ENCODE assay signal across 8 mouse cellular contexts in genomic region chr7:28339213-28339917, GRCm38 (mm10). TPM values are rescaled to one million over a fixed set of nuclear protein-coding genes. Genes with fewer than 3 reads are reported as not detected.
DNase-seq lines count a peak whose midpoint lies in the region; ATAC-seq lines count a peak whose summit lies in the region.

No protein-coding gene starts in this region.

- peak overlapping the region; percentile 96 for H3K4me3 ChIP-seq in forebrain, embryonic 13.5 days
- peak overlapping the region; percentile 98 for H3K4me3 ChIP-seq in limb, embryonic 11.5 days (ENCODE audit: low read depth, low read length)
- H3K4me3 ChIP-seq in midbrain, embryonic 11.5 days (ENCODE audit: low read depth, low read length), result peak overlapping the region; percentile 96
- peak overlapping the region; percentile 99 for H3K4me3 ChIP-seq in stomach, embryonic 16.5 days (replicated peaks; ENCODE audit: low read length)

- H3K9ac ChIP-seq in forebrain, embryonic 13.5 days, result peak overlapping the region; percentile 97
- peak overlapping the region; percentile 92 for H3K9ac ChIP-seq in limb, embryonic 11.5 days (ENCODE audit: low read length)
- peak overlapping the region; percentile 95 for H3K9ac ChIP-seq in midbrain, embryonic 11.5 days (ENCODE audit: low read length)
- H3K9ac ChIP-seq in stomach, embryonic 16.5 days (ENCODE audit: low read length), result peak overlapping the region; percentile 76

- no peaks in the 10 kb centered on the region for H3K9me3 ChIP-seq in forebrain, embryonic 13.5 days (replicated peaks)
- H3K9me3 ChIP-seq in limb, embryonic 11.5 days (ENCODE audit: control insufficient read depth, low read length), result no peaks in the 10 kb centered on the region
- H3K9me3 ChIP-seq in midbrain, embryonic 11.5 days (ENCODE audit: control insufficient read depth, low read length), result no peaks in the 10 kb centered on the region
- no peaks in the 10 kb centered on the region for H3K9me3 ChIP-seq in stomach, embryonic 16.5 days (replicated peaks; ENCODE audit: control insufficient read depth, low read length)

- ATAC-seq in forebrain, embryonic 13.5 days, result no peak
- no peak; the same call in 1 of the 2 replicates for ATAC-seq in limb, embryonic 11.5 days (ENCODE audit: insufficient number of reproducible peaks, low FRiP score, low TSS enrichment, low read depth)
- ATAC-seq in midbrain, embryonic 11.5 days (ENCODE audit: low FRiP score), result peak; percentile 12; the same call in 1 of the 2 replicates
- no peak for ATAC-seq in stomach, embryonic 16.5 days (ENCODE audit: insufficient read depth, low FRiP score)

- peaks cover 22% of the 10 kb centered on the region for H3K4me1 ChIP-seq in forebrain, embryonic 13.5 days
- no peaks in the 10 kb centered on the region; the same call in 1 of the 2 replicates for H3K4me1 ChIP-seq in limb, embryonic 11.5 days (ENCODE audit: control insufficient read depth, insufficient read depth, low read length)
- H3K4me1 ChIP-seq in midbrain, embryonic 11.5 days (ENCODE audit: control insufficient read depth, insufficient read depth, low read length), result peaks cover 9% of the 10 kb centered on the region; the same call in 1 of the 2 replicates
- H3K4me1 ChIP-seq in stomach, embryonic 16.5 days (ENCODE audit: control insufficient read depth, insufficient read depth, low read length), result peaks cover 10% of the 10 kb centered on the region

- WGBS in forebrain, embryonic 13.5 days, result 81% methylated on average over 19 of the region's 19 CpGs
- WGBS in limb, embryonic 11.5 days, result 80% methylated on average over 19 of the region's 19 CpGs
- WGBS in midbrain, embryonic 11.5 days, result 80% methylated on average over 19 of the region's 19 CpGs
- 73% methylated on average over 19 of the region's 19 CpGs for WGBS in stomach, embryonic 16.5 days

- DNase-seq in layer of hippocampus, adult 11-12 months (ENCODE audit: low spot score), result peak; percentile 58
- DNase-seq in layer of hippocampus, postnatal 36 days, result no peak
- peak; percentile 33 for DNase-seq in c-Kit-negative CD71-positive TER-119-positive erythroid progenitor cells, embryonic 14.5 days (ENCODE audit: low read depth, low spot score)
- peak; percentile 70 for DNase-seq in heart, postnatal 4 days
- no peak for DNase-seq in limb, embryonic 11.5 days (ENCODE audit: low spot score)
- DNase-seq in midbrain, embryonic 11.5 days (ENCODE audit: low spot score, missing footprints), result no peak

- H3K27ac ChIP-seq in forebrain, embryonic 13.5 days, result peak overlapping the region; percentile 84; the same call in 1 of the 2 replicates
- peak overlapping the region; percentile 71; the same call in 1 of the 2 replicates for H3K27ac ChIP-seq in limb, embryonic 11.5 days (replicated peaks; ENCODE audit: low read depth, low read length)
- H3K27ac ChIP-seq in midbrain, embryonic 11.5 days (ENCODE audit: low read depth, low read length), result peak overlapping the region; percentile 78
- H3K27ac ChIP-seq in stomach, embryonic 16.5 days (ENCODE audit: low read length), result peak overlapping the region; percentile 90

- peak overlapping the region; percentile 90 for H3K4me2 ChIP-seq in forebrain, embryonic 13.5 days
- H3K4me2 ChIP-seq in limb, embryonic 11.5 days (ENCODE audit: low read depth, severe bottlenecking), result peak overlapping the region; percentile 73
- H3K4me2 ChIP-seq in midbrain, embryonic 11.5 days, result peak overlapping the region; percentile 89
- H3K4me2 ChIP-seq in stomach, embryonic 16.5 days (ENCODE audit: low read depth, low read length), result peak overlapping the region; percentile 76

- H3K36me3 ChIP-seq in forebrain, embryonic 13.5 days (ENCODE audit: poor library complexity, severe bottlenecking), result peaks cover 11% of the 10 kb centered on the region
- H3K36me3 ChIP-seq in limb, embryonic 11.5 days (ENCODE audit: control insufficient read depth, insufficient read depth, low read length), result no peaks in the 10 kb centered on the region
- no peaks in the 10 kb centered on the region for H3K36me3 ChIP-seq in midbrain, embryonic 11.5 days (ENCODE audit: control insufficient read depth, insufficient read depth, low read length)
- H3K36me3 ChIP-seq in stomach, embryonic 16.5 days (ENCODE audit: control insufficient read depth, insufficient read depth, low read length), result no peaks in the 10 kb centered on the region

- no peaks in the 10 kb centered on the region for H3K27me3 ChIP-seq in forebrain, embryonic 13.5 days
- no peaks in the 10 kb centered on the region for H3K27me3 ChIP-seq in limb, embryonic 11.5 days (ENCODE audit: control insufficient read depth, insufficient read depth, low read length)
- no peaks in the 10 kb centered on the region for H3K27me3 ChIP-seq in midbrain, embryonic 11.5 days (ENCODE audit: control insufficient read depth, insufficient read depth, low read length)
- no peaks in the 10 kb centered on the region for H3K27me3 ChIP-seq in stomach, embryonic 16.5 days (ENCODE audit: control insufficient read depth, insufficient read depth, low read length)

RNA-seq across cellular contexts. Expression of gene Supt5, which starts 0.8 kb away (rescaled TPM):
- total RNA-seq in layer of hippocampus, postnatal 36 days (2021), result 100 to 1,000 TPM; 114 to 122 TPM
- 93.4 and 102 TPM in 2 replicates for polyA plus RNA-seq in forebrain, embryonic 13.5 days (2015; fragmentation: Nextera tagmentation; extraction: Ambion mirVana)
- total RNA-seq in heart, postnatal 4 days (2021), result 10 to 100 TPM; 58.7 to 62.7 TPM
- polyA plus RNA-seq in limb, embryonic 11.5 days (2014; fragmentation: Nextera tagmentation; extraction: Ambion mirVana), result 89.0 and 94.7 TPM in 2 replicates
- 71.3 and 82.2 TPM in 2 replicates for polyA plus RNA-seq in midbrain, embryonic 11.5 days (2014; fragmentation: Nextera tagmentation; extraction: Ambion mirVana)
- polyA plus RNA-seq in stomach, embryonic 16.5 days (2015; fragmentation: Nextera tagmentation; extraction: Ambion mirVana), result 85.7 and 86.7 TPM in 2 replicates

RNA-seq across cellular contexts. Expression of gene Rps16, which starts 11.1 kb away (rescaled TPM):
- 100 to 1,000 TPM; 454 to 471 TPM for total RNA-seq in layer of hippocampus, postnatal 36 days (2021)
- polyA plus RNA-seq in forebrain, embryonic 13.5 days (2015; fragmentation: Nextera tagmentation; extraction: Ambion mirVana), result 644 and 704 TPM in 2 replicates
- 1,000 to 10,000 TPM in 1 of 2 experiments, 100 to 1,000 TPM in 1; 972 to 1,025 TPM for total RNA-seq in heart, postnatal 4 days (2021)
- 1,100 and 1,120 TPM in 2 replicates for polyA plus RNA-seq in limb, embryonic 11.5 days (2014; fragmentation: Nextera tagmentation; extraction: Ambion mirVana)
- 740 and 824 TPM in 2 replicates for polyA plus RNA-seq in midbrain, embryonic 11.5 days (2014; fragmentation: Nextera tagmentation; extraction: Ambion mirVana)
- polyA plus RNA-seq in stomach, embryonic 16.5 days (2015; fragmentation: Nextera tagmentation; extraction: Ambion mirVana), result 800 and 962 TPM in 2 replicates

RNA-seq across cellular contexts. Expression of gene Timm50, which starts 27.5 kb away (rescaled TPM):
- total RNA-seq in layer of hippocampus, postnatal 36 days (2021), result 10 to 100 TPM; 41.1 to 42.1 TPM
- polyA plus RNA-seq in forebrain, embryonic 13.5 days (2015; fragmentation: Nextera tagmentation; extraction: Ambion mirVana), result 168 and 179 TPM in 2 replicates
- 10 to 100 TPM; 68.6 to 76.6 TPM for total RNA-seq in heart, postnatal 4 days (2021)
- polyA plus RNA-seq in limb, embryonic 11.5 days (2014; fragmentation: Nextera tagmentation; extraction: Ambion mirVana), result 184 and 205 TPM in 2 replicates
- polyA plus RNA-seq in midbrain, embryonic 11.5 days (2014; fragmentation: Nextera tagmentation; extraction: Ambion mirVana), result 195 and 214 TPM in 2 replicates
- 113 and 116 TPM in 2 replicates for polyA plus RNA-seq in stomach, embryonic 16.5 days (2015; fragmentation: Nextera tagmentation; extraction: Ambion mirVana)

RNA-seq across cellular contexts. Expression of gene Plekhg2, which starts 33.0 kb away (rescaled TPM):
- 1 to 10 TPM; 5.5 to 7.4 TPM for total RNA-seq in layer of hippocampus, postnatal 36 days (2021)
- 43.1 and 50.0 TPM in 2 replicates for polyA plus RNA-seq in forebrain, embryonic 13.5 days (2015; fragmentation: Nextera tagmentation; extraction: Ambion mirVana)
- 10 to 100 TPM; 42.1 to 42.9 TPM for total RNA-seq in heart, postnatal 4 days (2021)
- 73.2 and 79.6 TPM in 2 replicates for polyA plus RNA-seq in limb, embryonic 11.5 days (2014; fragmentation: Nextera tagmentation; extraction: Ambion mirVana)
- 36.1 and 39.4 TPM in 2 replicates for polyA plus RNA-seq in midbrain, embryonic 11.5 days (2014; fragmentation: Nextera tagmentation; extraction: Ambion mirVana)
- polyA plus RNA-seq in stomach, embryonic 16.5 days (2015; fragmentation: Nextera tagmentation; extraction: Ambion mirVana), result 49.9 and 50.7 TPM in 2 replicates

RNA-seq across cellular contexts. Expression of gene Dll3, which starts 37.3 kb away (rescaled TPM):
- 1 to 10 TPM; 2.1 to 2.8 TPM for total RNA-seq in layer of hippocampus, postnatal 36 days (2021)
- polyA plus RNA-seq in forebrain, embryonic 13.5 days (2015; fragmentation: Nextera tagmentation; extraction: Ambion mirVana), result 20.3 and 22.2 TPM in 2 replicates
- not detected for total RNA-seq in heart, postnatal 4 days (2021)
- polyA plus RNA-seq in limb, embryonic 11.5 days (2014; fragmentation: Nextera tagmentation; extraction: Ambion mirVana), result 2.7 and 4.3 TPM in 2 replicates
- 89.6 and 90.0 TPM in 2 replicates for polyA plus RNA-seq in midbrain, embryonic 11.5 days (2014; fragmentation: Nextera tagmentation; extraction: Ambion mirVana)
- polyA plus RNA-seq in stomach, embryonic 16.5 days (2015; fragmentation: Nextera tagmentation; extraction: Ambion mirVana), result 1.3 TPM in 2 replicates

Comparison
In these comparisons a context has a peak if more than half of its experiments do, and no peak if none do; other contexts are left out.
1. DNase-seq: peak in layer of hippocampus, adult 11-12 months (single experiment), c-Kit-negative CD71-positive TER-119-positive erythroid progenitor cells, embryonic 14.5 days (single experiment) and heart, postnatal 4 days (single experiment); none in layer of hippocampus, postnatal 36 days (0 of 2), limb, embryonic 11.5 days (single experiment) and midbrain, embryonic 11.5 days (single experiment).
2. Peak in every context shown above with its lines, with median percentiles within 50 percentile points of each other: H3K27ac ChIP-seq, H3K4me2 ChIP-seq, H3K4me3 ChIP-seq and H3K9ac ChIP-seq.